Mouse (Mus musculus): ENCODE results near the gene Blm. TPM values are rescaled to one million over a fixed set of nuclear protein-coding genes. Genes with fewer than 3 reads are reported as not detected.

Blm gene
- polyA plus RNA-seq, 1 experiment from 2014 or later = 35.6 TPM

GRCm38 (mm10) chr7:80473837-80474236 lies 61.1 kb downstream of the Blm start:
- Histone ChIP-seq H3K4me1 (no peaks in the 10 kb centered on the region), H3K27me3 (ENCODE audit: insufficient read depth, poor library complexity, severe bottlenecking) (no peaks in the 10 kb centered on the region), H3K27ac (no peak overlapping the region), H3K9me3 (no peaks in the 10 kb centered on the region), H3K36me3 (peaks cover 50% of the 10 kb centered on the region), H3K4me3 (no peak overlapping the region)
- 93% methylated on average over 7 of the region's 7 CpGs for WGBS
- DNase-seq (ENCODE audit: low spot score) = peak; percentile 54

GRCm38 (mm10) chr7:80468851-80469250 lies 66.1 kb downstream of the Blm start:
- H3K9me3 ChIP-seq = no peaks in the 10 kb centered on the region
- no peak overlapping the region for H3K27ac ChIP-seq
- DNase-seq (ENCODE audit: low spot score) = no peak
- no peaks in the 10 kb centered on the region for H3K27me3 ChIP-seq (ENCODE audit: insufficient read depth, poor library complexity, severe bottlenecking)
- 52% methylated on average over 2 of the region's 2 CpGs for WGBS
- no peaks in the 10 kb centered on the region for H3K4me1 ChIP-seq
- no peak overlapping the region for H3K4me3 ChIP-seq
- H3K36me3 ChIP-seq = peaks cover 65% of the 10 kb centered on the region

- H3K27ac ChIP-seq = no peak overlapping the region
- H3K36me3 ChIP-seq = peaks cover 53% of the 10 kb centered on the region
- H3K9me3 ChIP-seq = no peaks in the 10 kb centered on the region
- H3K27me3 ChIP-seq (ENCODE audit: insufficient read depth, poor library complexity, severe bottlenecking) = no peaks in the 10 kb centered on the region
- H3K4me3 ChIP-seq = no peak overlapping the region
- no peaks in the 10 kb centered on the region; the same call in 1 of the 2 replicates for H3K4me1 ChIP-seq
- DNase-seq (ENCODE audit: low spot score) = no peak
- 97% methylated on average over 2 of the region's 2 CpGs for WGBS
These were observed 67.6 kb downstream of the Blm start for GRCm38 (mm10) chr7:80467334-80467733.

GRCm38 (mm10) chr7:80464831-80465230 lies 70.1 kb downstream of the Blm start:
- 88% methylated on average over 5 of the region's 5 CpGs for WGBS
- H3K36me3 ChIP-seq = peaks cover 62% of the 10 kb centered on the region

GRCm38 (mm10) chr7:80461891-80462290 lies 73.0 kb downstream of the Blm start:
- peaks cover 62% of the 10 kb centered on the region for H3K36me3 ChIP-seq
- 80% methylated on average over 7 of the region's 7 CpGs for WGBS

More at GRCm38 (mm10) chr7:80464831-80465230, 70.1 kb downstream of the Blm start:
- no peak overlapping the region for H3K27ac ChIP-seq
- no peak for DNase-seq (ENCODE audit: low spot score)
- H3K4me3 ChIP-seq = no peak overlapping the region
- H3K9me3 ChIP-seq = no peaks in the 10 kb centered on the region
- no peaks in the 10 kb centered on the region for H3K27me3 ChIP-seq (ENCODE audit: insufficient read depth, poor library complexity, severe bottlenecking)
- H3K4me1 ChIP-seq = peaks cover 7% of the 10 kb centered on the region; the same call in 1 of the 2 replicates

GRCm38 (mm10) chr7:80460892-80461291 lies 74.0 kb downstream of the Blm start:
- H3K4me1 ChIP-seq = peaks cover 29% of the 10 kb centered on the region
- H3K9me3 ChIP-seq = no peaks in the 10 kb centered on the region
- WGBS = 87% methylated on average over 4 of the region's 4 CpGs
- DNase-seq (ENCODE audit: low spot score) = no peak
- no peak overlapping the region for H3K27ac ChIP-seq
- no peak overlapping the region for H3K4me3 ChIP-seq
- H3K36me3 ChIP-seq = peaks cover 58% of the 10 kb centered on the region
- no peaks in the 10 kb centered on the region for H3K27me3 ChIP-seq (ENCODE audit: insufficient read depth, poor library complexity, severe bottlenecking)

More at GRCm38 (mm10) chr7:80461891-80462290, 73.0 kb downstream of the Blm start:
- peaks cover 19% of the 10 kb centered on the region for H3K4me1 ChIP-seq
- DNase-seq (ENCODE audit: low spot score) = no peak
- no peaks in the 10 kb centered on the region for H3K27me3 ChIP-seq (ENCODE audit: insufficient read depth, poor library complexity, severe bottlenecking)
- H3K9me3 ChIP-seq = no peaks in the 10 kb centered on the region
- H3K4me3 ChIP-seq = no peak overlapping the region
- 0 out of 2 replicates have a peak overlapping the region, but pooled peaks have one; percentile 32 for H3K27ac ChIP-seq

- no peak for DNase-seq (ENCODE audit: low spot score)
- Histone ChIP-seq H3K4me1 (peaks cover 31% of the 10 kb centered on the region), H3K36me3 (peaks cover 57% of the 10 kb centered on the region), H3K27ac (no peak overlapping the region), H3K4me3 (no peak overlapping the region), H3K9me3 (no peaks in the 10 kb centered on the region), H3K27me3 (ENCODE audit: insufficient read depth, poor library complexity, severe bottlenecking) (no peaks in the 10 kb centered on the region)
- WGBS = 67% methylated on average over 5 of the region's 5 CpGs
These were observed 74.7 kb downstream of the Blm start for GRCm38 (mm10) chr7:80460199-80460598.

GRCm38 (mm10) chr7:80457831-80458343 lies 77.0 kb downstream of the Blm start:
- WGBS = 65% methylated on average over 3 of the region's 3 CpGs
- H3K4me3 ChIP-seq = no peak overlapping the region
- peaks cover 68% of the 10 kb centered on the region for H3K36me3 ChIP-seq
- H3K27me3 ChIP-seq (ENCODE audit: insufficient read depth, poor library complexity, severe bottlenecking) = no peaks in the 10 kb centered on the region
- no peak for DNase-seq (ENCODE audit: low spot score)
- no peaks in the 10 kb centered on the region for H3K9me3 ChIP-seq
- H3K27ac ChIP-seq = peak overlapping the region; percentile 48
- H3K4me1 ChIP-seq = peaks cover 31% of the 10 kb centered on the region

- 68% methylated on average over 6 of the region's 6 CpGs for WGBS
- Histone ChIP-seq H3K4me3 (no peak overlapping the region), H3K9me3 (no peaks in the 10 kb centered on the region), H3K36me3 (peaks cover 72% of the 10 kb centered on the region), H3K27ac (no peak overlapping the region), H3K4me1 (peaks cover 34% of the 10 kb centered on the region), H3K27me3 (ENCODE audit: insufficient read depth, poor library complexity, severe bottlenecking) (no peaks in the 10 kb centered on the region)
- no peak for DNase-seq (ENCODE audit: low spot score)
These were observed 77.7 kb downstream of the Blm start for GRCm38 (mm10) chr7:80457241-80457640.

GRCm38 (mm10) chr7:80456327-80456726 lies 78.6 kb downstream of the Blm start:
- H3K9me3 ChIP-seq = no peaks in the 10 kb centered on the region
- H3K27me3 ChIP-seq (ENCODE audit: insufficient read depth, poor library complexity, severe bottlenecking) = no peaks in the 10 kb centered on the region
- no peak overlapping the region for H3K4me3 ChIP-seq
- H3K36me3 ChIP-seq = peaks cover 65% of the 10 kb centered on the region
- no peak for DNase-seq (ENCODE audit: low spot score)
- 67% methylated on average over 6 of the region's 6 CpGs for WGBS
- H3K4me1 ChIP-seq = peaks cover 40% of the 10 kb centered on the region
- H3K27ac ChIP-seq = peak overlapping the region; percentile 67

- Histone ChIP-seq H3K36me3 (peaks cover 58% of the 10 kb centered on the region), H3K27me3 (ENCODE audit: insufficient read depth, poor library complexity, severe bottlenecking) (no peaks in the 10 kb centered on the region), H3K4me3 (no peak overlapping the region), H3K9me3 (no peaks in the 10 kb centered on the region), H3K27ac (peak overlapping the region; percentile 67), H3K4me1 (peaks cover 47% of the 10 kb centered on the region)
- 62% methylated on average over 4 of the region's 4 CpGs for WGBS
- no peak for DNase-seq (ENCODE audit: low spot score)
These were observed 79.3 kb downstream of the Blm start for GRCm38 (mm10) chr7:80455505-80456160.

GRCm38 (mm10) chr7:80454786-80455185 lies 80.1 kb downstream of the Blm start:
- Histone ChIP-seq H3K27me3 (ENCODE audit: insufficient read depth, poor library complexity, severe bottlenecking) (no peaks in the 10 kb centered on the region), H3K4me3 (no peak overlapping the region), H3K9me3 (no peaks in the 10 kb centered on the region), H3K4me1 (peaks cover 51% of the 10 kb centered on the region), H3K36me3 (peaks cover 50% of the 10 kb centered on the region), H3K27ac (no peak overlapping the region)
- 91% methylated on average over 2 of the region's 2 CpGs for WGBS
- no peak for DNase-seq (ENCODE audit: low spot score)

GRCm38 (mm10) chr7:80453997-80454396 lies 80.9 kb downstream of the Blm start:
- H3K4me1 ChIP-seq = peaks cover 55% of the 10 kb centered on the region
- H3K27ac ChIP-seq = no peak overlapping the region
- no peaks in the 10 kb centered on the region for H3K27me3 ChIP-seq (ENCODE audit: insufficient read depth, poor library complexity, severe bottlenecking)
- H3K4me3 ChIP-seq = no peak overlapping the region
- WGBS = 83% methylated on average over 5 of the region's 5 CpGs
- no peaks in the 10 kb centered on the region for H3K9me3 ChIP-seq
- no peak for DNase-seq (ENCODE audit: low spot score)
- H3K36me3 ChIP-seq = peaks cover 44% of the 10 kb centered on the region
